Mouse (Mus musculus) CH12F3 (cell line): ENCODE data around the gene Camsap2.

ENCODE experiments used
- in situ Hi-C: fragments of 300-500 bp; cut with MboI; formaldehyde crosslinking; loops from 2 replicates; pipeline ENCODE4 v1.14.3; 2020; ENCODE audit warnings: low sequenced_read_pairs

The Camsap2 gene

DNA sequence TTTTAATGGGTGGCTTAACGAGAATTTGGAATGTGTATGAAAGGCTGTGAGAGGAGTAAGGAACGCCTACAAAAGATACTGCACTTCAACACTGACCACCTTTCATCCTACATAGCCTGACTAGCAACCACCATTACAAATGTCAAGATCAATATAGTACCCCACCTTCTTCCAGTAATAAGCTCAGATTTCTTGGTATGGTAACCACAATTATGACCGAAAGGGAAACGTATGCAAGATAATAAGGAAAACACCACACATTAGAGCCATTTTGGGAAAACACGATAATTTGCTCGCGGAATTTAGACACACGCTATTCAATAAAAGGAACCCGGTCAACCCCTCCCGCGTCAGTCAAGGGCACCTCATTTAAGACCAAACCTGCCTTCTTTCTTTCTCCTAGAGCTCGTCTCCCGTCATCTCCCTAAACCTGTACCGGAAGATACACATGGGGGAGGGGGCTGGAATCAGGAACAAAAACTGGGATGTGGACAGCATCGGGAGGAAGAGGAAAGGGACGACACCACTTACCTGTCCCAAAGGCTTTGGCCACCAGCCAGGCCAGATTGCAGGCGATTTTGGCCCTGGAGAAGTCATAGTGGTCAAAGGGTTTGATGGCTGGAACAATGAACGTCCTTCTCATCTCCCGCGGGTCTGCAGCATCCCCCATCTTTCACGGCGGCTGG lies 993 bp downstream of the Camsap2 start:
- in situ Hi-C loops, result no loop called here

DNA sequence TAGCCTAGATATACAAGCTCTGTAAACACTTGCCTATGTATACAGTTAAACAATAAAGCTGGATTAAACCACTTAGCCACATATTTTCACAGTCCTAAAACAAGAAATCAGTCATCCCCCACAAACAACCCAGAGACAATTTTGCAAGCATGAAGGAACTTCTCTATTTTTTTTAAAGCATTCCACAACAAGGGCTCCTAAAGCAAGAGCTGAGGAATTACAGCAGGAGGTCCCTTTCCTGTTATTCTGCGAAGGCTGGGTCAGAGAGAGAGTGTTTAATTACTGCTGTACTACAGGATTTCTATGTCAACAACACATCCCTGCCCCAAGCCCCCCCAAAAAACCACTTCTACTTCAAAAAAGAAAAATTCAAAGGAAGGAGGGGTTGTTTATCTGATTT lies 1.6 kb downstream of the Camsap2 start:
- in situ Hi-C loops, result no loop called here

DNA sequence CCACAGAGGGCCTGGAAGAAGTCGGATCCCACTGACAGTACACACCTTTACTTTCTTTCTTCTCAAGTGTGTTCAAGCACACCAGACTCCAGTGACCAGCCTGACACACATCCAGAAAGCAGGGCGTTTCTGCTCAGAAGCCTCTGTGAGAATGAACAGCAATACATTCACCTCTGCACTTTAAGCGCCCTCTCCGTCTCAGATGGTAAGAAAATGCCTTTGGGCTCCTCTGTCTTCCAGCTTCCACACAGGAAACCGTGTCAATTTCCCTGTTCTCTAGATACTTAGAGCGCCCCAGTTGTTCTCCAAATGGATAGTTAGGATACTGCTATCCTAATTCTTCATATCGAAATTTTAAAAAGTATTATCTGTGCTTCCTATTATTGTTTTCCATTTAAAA lies 2.2 kb downstream of the Camsap2 start:
- in situ Hi-C loops, result no loop called here

DNA sequence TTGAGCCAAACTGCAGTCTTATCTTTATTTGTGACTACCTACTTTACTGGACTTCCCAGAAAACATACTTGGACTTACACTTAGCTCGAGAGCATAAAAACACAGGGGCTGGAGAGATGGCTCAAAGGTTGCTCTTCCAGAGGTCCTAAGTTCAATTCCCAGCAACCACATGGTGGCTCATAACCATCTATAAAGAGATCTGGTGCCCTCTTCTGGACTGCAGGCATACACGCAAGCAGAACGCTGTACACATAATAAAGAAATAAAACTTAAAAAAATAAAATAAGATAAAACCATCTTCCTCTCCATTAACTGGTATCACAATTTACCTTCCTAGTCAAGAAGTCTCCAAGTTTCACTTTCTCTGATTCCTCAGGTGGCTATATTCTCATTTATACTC lies 5.4 kb downstream of the Camsap2 start:
- in situ Hi-C loops, result no loop called here

DNA sequence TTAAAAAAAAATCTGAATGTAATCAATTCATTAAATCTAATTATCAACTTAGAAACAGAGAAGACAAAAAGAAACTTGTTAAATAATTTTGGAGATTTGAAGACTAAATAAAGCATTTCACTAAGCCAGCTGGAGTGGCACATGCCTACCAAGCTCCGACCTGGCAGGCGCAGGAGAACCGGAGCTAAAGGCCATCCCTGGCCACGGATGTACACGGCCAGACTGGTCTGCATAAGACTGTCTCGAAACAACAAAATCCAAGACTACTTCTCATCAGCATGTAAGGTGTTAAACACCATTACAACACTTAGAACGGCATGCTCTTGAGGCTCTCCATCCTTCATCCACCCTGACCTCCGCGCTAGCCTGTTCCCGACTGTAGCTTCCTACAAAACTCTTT lies 11.2 kb downstream of the Camsap2 start:
- in situ Hi-C loops, result no loop called here

DNA sequence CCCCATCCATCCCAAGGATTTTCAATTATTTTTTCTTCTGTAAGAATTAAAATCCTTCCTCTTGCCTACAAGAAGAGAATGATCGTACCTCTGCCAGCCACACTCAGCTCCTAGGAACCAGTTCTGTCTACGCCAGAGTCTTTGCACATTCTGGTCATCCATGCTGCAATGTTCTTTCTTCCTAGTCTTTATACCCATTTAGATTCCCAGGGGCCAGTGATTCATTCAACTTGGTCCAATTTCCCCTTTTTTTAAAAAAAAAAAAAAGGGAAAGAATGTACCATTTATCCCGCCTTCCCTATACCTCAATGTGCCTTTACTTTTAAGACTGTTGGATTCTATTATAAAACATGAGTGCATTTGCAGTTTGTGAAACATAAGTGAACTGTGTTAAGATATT lies 12.4 kb downstream of the Camsap2 start:
- in situ Hi-C loops, result no loop called here

DNA sequence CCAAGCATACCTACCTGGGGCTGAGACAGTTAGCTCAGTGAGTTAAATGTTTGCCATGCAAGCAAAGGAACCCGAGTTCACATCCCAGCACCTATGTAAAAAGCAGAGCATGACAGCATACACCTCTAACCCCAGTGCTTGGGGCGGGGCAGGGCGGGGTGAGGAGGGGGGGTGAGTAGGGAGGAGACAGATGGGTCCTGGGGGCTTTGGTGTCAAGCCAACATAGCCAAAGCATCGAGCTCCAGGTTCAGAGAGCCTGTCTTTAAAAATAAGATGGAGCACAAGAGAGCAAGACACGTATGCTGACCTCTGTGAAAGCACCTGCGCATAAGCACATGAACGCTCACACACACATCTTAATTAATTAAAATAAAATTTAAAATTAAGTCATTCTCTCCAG lies 12.8 kb downstream of the Camsap2 start:
- in situ Hi-C loops, result no loop called here

DNA sequence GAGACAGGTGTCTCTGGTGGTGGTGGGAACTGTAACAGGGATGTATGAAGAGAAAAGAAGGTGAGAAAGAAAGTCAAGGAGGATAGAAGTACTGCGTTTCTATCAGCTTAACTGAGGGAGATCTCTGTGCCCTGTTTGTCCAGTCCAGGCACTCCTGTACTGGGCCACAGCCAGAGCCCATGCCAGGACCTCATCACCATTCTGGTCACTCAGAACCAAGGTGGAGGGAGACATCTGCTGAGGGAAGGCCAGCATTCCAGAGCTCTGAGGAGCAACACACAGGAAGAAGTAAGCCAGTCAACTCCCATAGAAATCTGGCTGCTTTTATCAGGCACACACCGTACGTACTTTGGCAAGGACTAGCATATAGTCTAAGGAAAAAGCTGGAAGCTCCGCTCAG lies 14.1 kb downstream of the Camsap2 start:
- in situ Hi-C loops, result no loop called here

DNA sequence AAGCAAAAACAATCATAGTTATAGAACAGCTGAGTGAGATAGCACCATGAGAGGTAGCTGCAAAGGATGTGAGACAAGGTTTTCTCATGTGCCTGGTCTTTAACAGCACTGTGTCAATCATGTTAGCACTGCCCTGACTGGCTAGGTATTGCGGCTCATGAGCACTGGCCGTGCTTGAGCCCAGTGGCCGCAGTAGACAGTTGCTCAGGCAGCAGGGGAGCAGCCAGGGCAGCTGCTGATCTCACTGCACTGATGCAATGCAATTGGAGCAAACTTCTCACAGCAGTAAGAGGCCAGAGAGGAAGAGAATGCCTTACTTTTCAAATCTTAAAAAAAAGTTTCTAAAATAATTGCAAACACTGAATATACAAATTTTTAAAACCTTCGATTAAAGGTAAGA lies 16.5 kb downstream of the Camsap2 start:
- in situ Hi-C loops, result no loop called here

DNA sequence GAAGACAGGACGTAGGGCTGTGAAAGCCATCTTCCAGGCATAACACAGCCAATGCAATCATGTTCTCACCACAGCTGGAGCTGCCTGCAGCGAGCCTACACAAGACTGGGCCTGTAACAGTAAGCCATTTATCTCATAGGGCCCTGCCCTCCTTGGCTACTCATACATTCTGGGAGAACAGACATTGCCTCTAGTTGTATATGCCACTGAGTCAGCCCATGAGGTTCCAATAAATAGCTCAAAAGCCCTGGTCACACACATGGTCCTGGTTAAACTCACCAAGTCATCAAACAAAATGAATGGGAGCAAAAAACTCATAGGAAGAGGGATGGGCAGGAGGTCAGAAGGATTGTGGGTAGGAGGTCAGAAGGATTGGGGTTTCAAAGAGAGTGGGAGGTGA lies 17.3 kb downstream of the Camsap2 start:
- in situ Hi-C loops, result no loop called here

DNA sequence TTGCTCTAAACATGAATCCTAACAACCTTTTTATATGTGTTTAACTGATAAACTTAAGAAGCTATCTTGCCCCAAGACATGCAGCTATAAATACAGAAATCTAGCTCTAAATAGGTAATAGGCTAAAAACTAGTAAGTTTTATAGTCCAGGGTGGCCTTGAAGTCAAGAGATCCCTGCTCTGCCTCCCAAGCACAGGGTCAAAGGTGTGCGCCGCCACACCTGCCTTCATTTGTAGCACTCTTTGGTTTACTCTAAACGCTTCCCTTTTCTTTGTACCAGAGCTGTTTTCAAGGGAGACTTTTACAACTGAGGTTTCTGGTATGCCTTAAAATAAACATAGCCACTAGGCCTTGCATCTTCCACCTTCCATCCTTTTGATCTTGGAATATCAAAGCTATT lies 18.3 kb downstream of the Camsap2 start:
- in situ Hi-C loops, result no loop called here

DNA sequence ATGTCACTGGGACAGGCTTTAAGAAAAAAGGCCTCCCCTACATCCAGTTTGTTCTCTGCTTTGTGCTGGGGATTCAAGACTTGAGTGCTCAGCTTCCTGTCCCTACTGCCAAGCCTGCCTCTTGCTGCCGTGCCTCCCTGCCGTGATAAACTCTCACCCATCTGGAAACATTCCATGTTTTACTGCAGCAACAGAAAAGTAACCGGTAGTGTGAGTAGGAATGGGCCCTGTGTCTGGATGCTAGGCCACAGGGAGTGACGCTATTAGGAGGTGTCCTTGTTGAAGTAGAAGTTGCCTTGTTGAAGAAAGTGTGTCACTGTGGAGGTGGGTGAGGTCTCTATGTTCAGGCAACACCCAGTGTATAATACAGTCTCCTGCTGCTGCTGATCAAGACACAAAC lies 20.0 kb downstream of the Camsap2 start:
- in situ Hi-C loops, result no loop called here

DNA sequence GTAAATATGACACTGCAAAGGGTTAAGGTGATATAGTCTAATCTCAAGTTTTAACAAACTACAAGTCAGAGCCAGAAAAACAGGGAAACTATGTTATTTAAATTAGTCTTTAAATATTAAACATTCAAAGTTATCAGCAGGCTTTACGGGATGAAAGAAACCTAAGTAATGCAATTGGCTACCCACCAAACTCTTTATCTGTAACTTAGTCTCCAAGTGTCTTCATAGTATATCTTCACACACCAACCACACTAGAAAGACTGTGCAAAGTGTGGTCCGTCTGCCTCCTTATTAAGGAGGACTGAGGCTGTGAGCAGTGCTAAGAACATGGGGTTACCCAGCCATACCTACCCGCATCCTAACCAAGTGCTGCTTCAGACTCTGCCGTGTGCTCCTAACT lies 23.6 kb downstream of the Camsap2 start:
- in situ Hi-C loops, result no loop called here

DNA sequence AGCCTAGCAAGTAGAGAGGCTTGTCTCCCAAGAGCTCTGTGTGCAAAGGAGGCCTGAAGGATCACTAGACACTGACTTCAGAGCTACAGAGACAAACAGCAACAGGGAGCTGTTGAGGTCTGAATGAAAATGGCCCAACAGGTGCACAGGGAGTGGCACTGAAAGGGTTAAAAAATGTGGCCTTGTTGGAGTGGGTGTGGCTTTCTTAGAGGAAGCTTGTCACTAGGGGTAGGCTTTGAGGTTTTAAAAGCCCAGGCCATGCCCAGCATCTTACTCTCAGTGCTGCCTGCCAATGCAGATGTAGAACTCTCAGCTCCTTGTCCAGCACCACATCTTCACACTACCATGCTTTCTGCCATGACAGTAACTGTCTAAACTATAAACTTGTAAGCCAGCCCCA lies 29.6 kb downstream of the Camsap2 start:
- in situ Hi-C loops, result no loop called here

DNA sequence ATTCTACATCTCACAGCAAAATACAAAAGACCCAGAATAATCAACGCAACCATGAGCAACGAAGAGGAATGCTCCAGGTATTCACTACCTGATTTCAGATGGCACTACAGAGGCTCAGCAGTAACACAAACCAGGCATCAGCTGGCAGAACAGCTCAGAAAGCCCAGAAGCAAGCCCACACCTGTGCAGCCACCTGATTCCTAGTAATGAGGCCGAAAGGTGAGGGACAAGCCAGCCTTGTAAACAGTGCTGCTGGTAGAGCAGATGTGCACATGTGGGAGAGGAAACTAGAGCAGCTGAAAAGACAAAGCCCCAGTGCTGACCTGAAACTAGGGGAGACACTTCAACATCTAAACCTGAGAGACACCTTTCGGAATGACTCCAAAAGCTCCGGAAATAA lies 36.7 kb downstream of the Camsap2 start:
- in situ Hi-C loops, result no loop called here

DNA sequence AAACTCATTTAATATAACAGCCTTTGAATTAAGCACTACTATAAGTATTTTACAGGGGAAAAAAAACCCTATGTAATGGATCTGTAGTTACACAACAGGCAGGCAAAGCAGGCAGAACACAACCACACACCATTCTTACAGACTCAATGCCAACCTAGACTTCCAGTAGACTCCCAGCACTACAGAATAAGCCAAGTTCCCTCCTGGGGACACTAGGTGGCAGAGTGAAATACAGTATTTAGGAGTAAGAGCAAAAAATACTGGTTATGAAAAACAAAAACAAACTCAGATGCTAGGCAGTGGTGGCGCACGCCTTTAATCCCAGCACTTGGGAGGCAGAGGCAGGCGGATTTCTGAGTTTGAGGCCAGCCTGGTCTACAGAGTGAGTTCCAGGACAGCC lies 39.5 kb downstream of the Camsap2 start:
- in situ Hi-C loops, result no loop called here

DNA sequence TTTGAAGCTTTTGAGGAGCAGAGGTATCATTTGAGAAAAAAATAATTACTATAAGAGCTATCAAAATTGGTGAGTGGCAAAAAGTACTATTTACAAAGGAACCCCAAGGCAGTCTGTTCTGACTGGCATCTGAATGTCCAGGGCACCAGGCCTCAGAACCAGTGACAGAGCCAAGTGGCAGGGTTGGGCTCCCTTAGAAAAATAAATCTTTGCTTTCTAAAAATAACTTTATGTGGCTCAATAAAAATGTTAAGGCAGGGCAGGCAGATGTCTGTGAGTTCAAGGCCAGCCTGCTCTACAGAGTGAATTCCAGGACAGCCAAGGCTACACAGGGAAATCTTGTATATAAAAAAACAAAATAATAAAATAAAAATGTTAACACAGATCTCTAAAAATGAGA lies 51.9 kb downstream of the Camsap2 start:
- in situ Hi-C loops, result no loop called here

DNA sequence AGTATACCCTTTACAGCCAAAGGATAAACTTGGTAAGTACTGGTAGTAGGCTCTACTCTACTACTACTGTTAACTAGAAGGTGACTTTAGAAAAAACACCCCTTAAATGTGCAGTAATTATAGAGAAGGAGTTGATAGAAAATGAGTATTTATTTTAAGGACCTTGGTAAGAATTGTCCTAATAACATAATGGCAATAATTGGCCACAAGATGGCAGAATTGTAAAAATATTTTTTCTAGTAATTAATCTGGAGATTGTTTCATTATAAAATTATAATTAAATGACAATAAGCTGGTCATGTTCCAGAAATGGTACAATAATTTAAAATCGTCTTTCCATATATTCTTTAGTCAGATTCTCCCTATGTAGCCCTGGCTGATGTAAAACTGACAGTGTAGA lies 56.1 kb downstream of the Camsap2 start:
- in situ Hi-C loops, result no loop called here

DNA sequence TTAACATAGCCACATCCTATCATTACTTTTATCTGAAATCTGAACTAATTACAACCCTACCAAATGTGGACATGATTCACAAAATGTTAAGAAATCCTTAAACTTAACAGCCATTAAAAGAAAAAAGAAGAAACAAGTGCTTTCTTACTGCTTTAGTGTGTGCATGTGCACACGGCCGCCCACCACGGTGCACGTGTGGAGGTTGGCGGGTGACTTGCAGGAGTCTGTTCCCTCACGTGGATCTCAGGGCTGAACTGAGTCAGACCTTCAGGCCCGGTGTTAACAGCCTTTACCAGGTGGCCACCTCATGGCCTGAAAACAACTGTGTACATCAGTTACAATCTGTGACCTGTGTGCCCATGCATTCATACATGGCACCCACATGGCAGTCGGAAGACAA lies 68.5 kb downstream of the Camsap2 start:
- in situ Hi-C loops, result no loop called here

DNA sequence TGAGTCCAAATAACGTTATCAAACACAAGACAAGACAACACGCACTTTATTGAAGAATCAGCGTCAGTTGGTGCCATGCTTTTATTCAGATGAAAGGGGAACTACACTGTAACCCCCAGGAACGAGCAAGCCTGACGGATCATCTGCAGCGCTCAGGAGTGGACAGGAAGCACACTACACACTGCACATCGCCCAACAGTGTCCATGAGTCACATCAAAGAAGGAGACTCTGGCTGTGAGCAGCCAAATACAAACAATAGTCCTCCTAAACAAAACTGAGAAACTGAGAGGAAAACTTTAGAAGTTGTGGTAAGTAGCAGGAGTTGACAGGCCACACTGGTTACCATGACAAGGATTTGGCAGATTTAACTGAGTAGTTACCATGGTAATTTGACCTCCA lies 77.7 kb downstream of the Camsap2 start:
- in situ Hi-C loops, result no loop called here

DNA sequence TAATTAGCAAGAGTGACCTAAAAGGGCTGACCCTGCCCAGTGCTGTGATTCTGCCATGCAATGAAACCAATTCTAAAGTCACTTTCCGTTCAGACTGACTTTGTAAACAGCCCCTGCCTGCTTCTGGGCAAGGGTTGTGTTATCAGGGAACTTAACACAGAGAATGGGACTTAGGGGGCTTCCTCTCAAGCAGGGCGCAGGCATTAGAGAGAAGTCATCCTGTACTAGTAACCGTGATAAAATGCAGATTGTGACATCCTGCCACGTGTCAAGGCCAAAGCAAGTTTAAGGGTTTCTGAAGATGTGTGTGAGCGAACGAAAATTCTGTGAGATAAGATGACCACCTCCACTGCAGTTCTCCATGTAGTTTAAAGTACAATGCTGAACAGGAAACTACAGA lies 79.8 kb downstream of the Camsap2 start:
- in situ Hi-C loops, result no loop called here

DNA sequence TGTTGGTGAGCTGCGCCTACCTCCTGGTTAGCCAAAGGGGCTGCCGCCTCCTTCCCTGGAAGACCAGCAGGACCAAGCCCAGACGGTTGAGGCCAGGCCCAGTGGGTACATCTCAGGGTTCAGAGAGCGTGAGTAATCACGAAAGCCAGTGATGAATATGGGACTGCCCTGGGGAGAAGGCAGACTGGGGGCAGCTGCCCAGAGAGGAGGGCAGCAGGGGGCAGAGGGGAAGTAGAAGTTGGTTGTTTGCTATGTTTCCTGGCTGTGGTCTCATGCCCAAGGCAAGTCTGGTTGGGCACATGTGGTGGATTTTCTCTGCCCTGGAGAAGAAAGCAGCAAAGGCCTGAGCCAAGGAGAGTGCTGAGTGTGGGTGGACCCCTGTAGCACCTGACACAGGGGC lies 82.5 kb downstream of the Camsap2 start:
- in situ Hi-C loops, result no loop called here

DNA sequence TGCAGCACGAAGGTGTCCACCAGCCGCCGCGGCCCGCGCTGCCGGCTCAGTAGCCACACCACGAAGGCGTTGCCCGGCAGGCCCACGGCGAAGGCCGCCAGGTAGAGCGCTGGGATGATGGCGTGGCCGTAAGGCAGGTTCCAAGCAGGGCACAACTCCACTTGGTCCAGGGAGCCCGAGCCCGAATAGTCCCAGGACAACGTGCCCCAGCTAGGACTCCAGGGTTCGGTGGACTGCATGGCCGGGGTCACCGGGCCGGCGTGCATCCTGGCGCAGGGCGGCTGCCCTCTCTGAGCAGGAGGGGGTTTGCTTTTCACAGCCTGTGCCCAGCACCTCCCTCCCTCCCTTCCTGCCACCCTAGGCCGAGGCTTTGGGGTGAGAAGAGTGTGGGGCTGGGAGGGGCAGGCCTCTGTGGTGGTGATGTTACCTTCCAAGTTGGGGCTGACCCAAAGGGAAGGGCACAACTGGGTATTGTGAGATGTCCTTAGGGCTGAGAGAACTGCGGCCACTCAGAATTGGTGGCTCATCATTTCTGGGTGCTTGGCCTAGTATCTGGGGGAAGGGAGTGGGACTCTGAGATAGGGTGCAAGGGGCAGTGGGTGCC lies 85.2 kb downstream of the Camsap2 start, which contains the start of gene Gpr25:
TSS of gene Gpr25 (minus strand) at position 239 of the 604 bp plus-strand sequence.
- in situ Hi-C loops, result no loop called here
